Mouse (Mus musculus) spleen, postnatal 36 days (tissue): ENCODE data around the gene Shc2.

Experiments
- DNase-seq, 2 experiments: peaks; one replicate each; pipeline ENCODE4 v3.0.0; 2022; ENCODE audit warnings: low spot score in 2 of 2, mixed read lengths in 1 of 2

Gene Shc2

GRCm38 (mm10) chr10:79637128-79638110, at the start of gene Shc2:
Gene Shc2 (minus strand): TSS chr10:79637918.
- DNase-seq, result no peak

DNA sequence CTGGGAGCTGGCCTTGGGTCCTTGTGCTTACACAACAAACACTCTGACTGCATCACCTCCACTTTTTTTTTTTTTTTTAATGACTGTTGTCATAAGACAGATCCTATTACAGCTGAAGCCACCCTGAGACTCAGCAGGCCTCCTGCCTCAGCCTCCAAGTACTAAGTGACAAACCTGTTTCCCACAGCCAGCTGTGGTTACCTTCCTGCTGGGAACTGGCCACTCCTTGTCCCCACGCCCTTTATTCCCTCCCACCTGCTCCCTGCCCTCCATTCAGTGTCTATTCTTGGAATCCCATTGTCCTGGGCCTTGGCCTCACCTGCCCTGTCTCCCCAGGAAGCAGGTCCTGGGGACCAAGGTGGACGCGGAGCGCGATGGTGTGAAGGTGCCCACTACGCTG, 49.8 kb upstream of the Shc2 start:
- no peak for DNase-seq

DNA sequence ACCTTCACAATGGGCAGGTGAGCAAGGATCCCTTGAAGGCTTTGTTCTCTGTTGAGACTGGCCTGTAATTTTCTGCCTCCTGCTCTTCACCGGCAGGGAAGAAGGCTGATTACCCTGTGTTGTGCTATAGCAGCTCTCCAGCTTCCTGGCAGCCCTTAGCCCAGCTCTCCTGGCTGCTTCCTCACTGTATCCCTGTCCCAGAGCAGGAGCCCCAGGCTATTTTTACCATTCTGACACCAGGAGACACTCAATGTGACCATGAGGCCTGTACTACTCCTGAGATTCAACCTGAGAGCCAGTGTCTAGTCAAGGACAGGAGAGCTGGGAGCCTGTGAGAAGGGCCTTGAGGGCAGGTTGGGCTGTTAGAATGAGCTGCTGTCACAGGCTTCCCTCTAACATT, 49.0 kb upstream of the Shc2 start:
- DNase-seq, result no peak

- no peak for DNase-seq
Observed at GRCm38 (mm10) chr10:79686219-79686618, 48.5 kb upstream of the Shc2 start.

- no peak for DNase-seq
Observed at GRCm38 (mm10) chr10:79684770-79685600, 47.3 kb upstream of the Shc2 start.

DNA sequence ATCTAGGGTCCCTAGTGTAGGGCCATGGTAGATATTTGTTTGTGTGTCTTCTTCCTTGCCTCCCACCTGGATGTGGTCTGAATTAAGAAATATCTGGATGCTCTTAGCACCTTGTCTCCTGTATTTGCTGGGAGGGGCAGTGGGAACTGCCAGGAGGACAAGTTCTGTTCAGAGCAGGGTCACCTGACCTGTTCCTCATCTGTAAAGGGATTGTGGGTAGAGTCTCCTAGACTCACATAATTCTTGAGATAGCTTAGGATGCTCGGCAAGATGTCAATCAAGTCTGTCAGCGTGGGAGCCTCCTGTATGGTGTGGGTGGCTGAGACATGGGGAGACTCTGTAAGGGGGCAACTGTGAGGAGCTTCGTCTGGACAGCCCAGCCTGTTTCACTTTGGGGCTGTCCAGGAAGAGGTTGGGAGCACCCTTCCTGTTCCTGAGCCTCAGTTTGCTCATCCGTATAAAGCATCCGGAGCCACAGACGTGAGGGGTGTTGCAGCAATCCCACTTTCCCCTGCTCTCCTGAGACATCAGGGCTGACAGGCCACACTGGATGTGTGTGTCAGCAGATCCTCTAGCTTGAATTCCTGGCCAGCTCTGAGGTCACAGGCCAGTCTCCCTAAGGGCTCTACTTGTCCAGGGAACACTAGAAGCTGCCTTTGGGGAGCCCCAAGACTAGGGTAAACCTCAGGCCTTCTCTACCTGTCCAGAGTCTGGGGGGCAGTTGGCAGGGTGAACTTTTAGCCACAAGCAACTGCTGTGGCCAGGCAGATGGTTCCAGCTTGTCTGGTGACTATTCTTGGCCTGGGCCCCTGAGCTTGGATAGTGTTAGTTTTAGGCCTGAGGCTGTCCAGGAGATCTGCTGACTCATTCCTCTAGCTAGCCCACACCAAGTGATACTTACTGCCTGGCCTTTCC, 46.3 kb upstream of the Shc2 start:
- DNase-seq, result no peak

GRCm38 (mm10) chr10:79682916-79683582, 45.3 kb upstream of the Shc2 start:
- peak in 1 of 2 experiments; percentile 34 for DNase-seq

- peak in 1 of 2 experiments; percentile 26 for DNase-seq
Observed at GRCm38 (mm10) chr10:79682551-79682915, 44.8 kb upstream of the Shc2 start.

DNA sequence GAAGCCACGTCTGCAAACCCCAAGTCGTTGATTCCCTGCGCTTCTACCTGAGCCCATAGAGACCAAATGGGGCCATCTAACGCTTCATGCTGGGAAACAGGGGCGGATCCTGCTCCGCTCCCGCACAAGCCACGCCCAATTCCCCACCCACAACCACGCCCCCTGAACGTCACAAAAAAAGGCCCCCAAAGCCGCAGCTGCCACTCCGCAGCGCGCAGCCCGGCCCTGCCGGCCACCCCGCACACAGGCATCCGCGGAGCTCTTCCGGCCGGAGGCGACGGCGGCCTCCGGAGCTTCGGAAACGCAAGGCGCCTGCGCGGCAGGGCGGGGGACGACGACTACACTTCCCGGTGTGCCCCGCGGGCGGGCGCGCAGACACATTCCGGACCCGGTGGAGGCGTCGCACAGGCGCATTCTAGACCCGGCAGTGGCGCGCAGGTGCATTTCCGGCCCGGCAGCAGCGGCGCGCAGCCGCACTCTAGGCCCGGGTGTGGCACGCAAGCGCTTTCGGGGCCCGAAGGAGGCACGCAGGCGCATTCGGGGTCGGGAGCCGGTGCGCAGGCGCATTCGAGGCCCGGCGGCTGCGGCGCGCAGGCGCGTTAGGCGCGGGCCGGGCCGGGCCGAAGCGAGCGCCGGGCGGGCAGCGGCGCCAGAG, 44.0 kb upstream of the Shc2 start, which contains the start of gene Cdc34:
Gene Cdc34, plus strand, starts transcription at position 605 of the 655 bp plus-strand sequence.
- DNase-seq, result peak; percentile 99 to 100

DNA sequence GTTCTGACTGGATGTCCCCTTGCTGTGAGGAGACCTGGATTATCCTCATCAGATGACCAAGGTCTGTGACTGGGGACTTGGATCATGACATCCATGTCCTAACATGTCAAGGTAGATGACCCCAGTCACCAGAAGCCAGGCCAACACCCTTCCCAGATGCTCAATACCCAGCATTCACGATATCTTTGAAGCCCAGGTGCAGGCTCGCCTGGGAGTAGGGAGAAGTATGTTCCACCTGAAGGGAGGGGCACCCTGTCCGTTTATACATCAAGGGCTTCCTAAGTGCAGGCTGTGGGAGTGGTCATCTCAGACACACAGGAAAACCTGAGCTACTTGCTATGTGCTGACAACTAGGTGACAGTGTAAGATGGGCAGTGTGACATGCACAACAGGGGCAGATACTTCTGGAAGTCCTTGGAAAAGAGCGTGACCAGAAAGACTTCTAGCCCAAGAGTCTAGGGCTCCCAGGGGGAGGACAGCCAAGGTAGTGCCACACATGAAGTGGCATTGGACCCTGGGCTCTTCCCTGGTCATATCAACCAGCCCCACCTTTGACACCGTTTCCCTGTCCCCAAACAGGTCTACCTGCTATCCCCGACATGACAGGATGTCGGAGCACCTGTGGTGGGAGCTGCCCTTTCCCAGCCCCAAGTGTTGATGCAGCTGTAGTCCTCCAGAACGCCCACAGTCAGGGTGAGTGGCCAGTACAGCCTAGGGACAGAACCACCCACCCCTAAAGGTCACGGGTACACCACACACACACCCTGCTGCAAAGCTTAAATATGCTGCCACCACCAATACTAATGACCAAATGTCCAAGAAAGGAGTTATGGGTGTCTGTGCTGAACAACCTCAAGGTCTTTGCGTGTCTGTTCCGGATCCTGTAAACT, 43.1 kb upstream of the Shc2 start:
- DNase-seq, result no peak

DNA sequence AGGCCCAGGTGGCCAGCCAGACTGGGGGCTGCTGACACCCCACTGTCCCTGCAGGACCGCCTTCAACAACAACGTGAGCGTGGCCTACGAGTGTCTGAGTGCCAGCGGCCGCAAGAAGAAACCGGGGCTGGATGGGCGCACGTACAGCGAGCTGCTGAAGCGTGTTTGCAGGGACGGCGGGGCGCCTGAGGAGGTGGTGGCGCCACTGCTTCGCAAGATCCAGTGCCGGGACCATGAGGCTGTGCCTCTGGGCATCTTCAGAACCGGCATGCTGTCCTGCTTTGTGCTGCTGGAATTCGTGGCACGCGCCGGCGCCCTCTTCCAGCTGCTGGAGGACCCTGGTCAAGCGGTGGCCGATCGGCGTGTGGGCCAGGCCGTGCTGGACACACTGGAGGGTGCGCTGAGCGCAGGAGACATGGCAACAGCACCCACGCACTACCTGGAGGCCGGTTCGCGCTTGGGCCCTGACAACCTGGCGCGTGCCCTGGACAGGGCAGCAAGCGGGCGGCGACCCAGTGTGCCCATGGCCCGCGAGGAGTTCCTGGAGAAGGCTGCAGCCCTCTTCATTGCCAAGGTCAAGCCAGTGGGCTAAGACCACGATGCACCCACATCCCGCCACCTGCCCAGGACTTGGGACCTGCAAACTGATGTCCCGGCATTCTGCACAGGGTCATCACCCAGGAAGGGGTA, 37.8 kb upstream of the Shc2 start:
- no peak for DNase-seq

GRCm38 (mm10) chr10:79673054-79673453, 35.3 kb upstream of the Shc2 start:
- no peak for DNase-seq

- no peak for DNase-seq
Observed at GRCm38 (mm10) chr10:79672088-79672455, 34.4 kb upstream of the Shc2 start.

GRCm38 (mm10) chr10:79671396-79672087, 33.8 kb upstream of the Shc2 start:
- no peak for DNase-seq

DNA sequence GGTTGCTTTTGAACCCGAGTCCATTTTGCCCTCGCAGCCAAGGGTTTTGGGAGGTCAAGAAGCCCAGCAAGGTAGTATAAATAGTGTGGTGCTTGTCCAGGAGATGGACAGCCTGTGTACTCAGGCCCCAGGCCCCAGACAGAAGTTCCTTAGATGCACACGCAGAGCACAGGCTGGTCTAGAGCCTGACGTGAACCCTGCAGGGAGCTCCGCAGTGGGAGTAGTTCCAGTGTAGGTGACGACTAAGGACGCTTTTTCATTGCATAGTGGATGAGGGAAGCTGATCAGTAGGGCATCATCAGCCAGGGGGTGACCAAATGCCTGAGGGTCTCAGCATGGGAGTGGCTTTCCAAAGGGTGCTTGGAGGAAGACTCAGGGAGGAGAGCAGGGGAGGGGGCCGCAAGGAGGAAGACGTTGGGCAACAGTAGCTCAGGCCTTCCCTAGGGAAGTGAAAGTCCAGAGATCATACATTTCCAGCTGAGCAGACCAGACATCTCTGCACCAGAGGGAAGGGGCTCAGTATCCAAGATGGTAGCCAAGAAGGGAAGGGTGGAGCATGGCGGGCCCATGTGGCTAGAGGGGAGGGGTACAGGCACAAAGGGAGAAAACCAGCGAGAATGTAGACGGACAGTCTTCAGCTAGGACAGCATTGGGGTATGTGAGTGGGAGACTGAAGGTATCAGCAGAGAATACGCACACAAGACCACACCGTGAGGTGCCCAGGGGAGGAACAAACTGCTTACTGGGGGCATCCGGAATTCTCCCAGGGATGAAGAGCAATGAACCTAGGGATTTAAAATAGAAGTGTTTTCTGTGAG, 32.6 kb upstream of the Shc2 start:
- no peak for DNase-seq

GRCm38 (mm10) chr10:79669576-79670057, 31.9 kb upstream of the Shc2 start:
- peak; percentile 67 to 72 for DNase-seq
